Mouse (Mus musculus) lung, adult 2 months (tissue): Measurements from ENCODE around the gene Dhodh.

ENCODE experiments used
- CTCF ChIP-seq: fragments of 200-500 bp; IDR thresholded peaks from 2 replicates; pipeline ENCODE4 v1.5.1; 2011; ENCODE audit warnings: mild to moderate bottlenecking, low read length, control low read depth; ENCODE audit not compliant: insufficient read depth
- POLR2A ChIP-seq: fragments of 200-500 bp; IDR thresholded peaks from 2 replicates; pipeline ENCODE4 v1.6.1; 2011; ENCODE audit warnings: low read depth, mild to moderate bottlenecking, control low read depth, low read length, borderline replicate concordance; ENCODE audit errors: extremely low read depth

- no peak for TF ChIP-seq POLR2A
- TF ChIP-seq CTCF: no peak
Measured at GRCm38 (mm10) chr8:109542165-109542564, 66.3 kb downstream of the Dhodh start.
